Mouse (Mus musculus) 416B (cell line): ENCODE data around the gene Il17re.

Source experiments
- DNase-seq: peaks from one replicate; pipeline ENCODE4 v3.0.0; 2011; ENCODE audit warnings: low read depth

Gene Il17re

GRCm38 (mm10) chr6:113443091-113443490 is 15.2 kb upstream of the Il17re start:
- peak; percentile 67 for DNase-seq

GRCm38 (mm10) chr6:113444207-113444965 is 13.9 kb upstream of the Il17re start:
- DNase-seq = peak; percentile 37

- no peak for DNase-seq
Observed at GRCm38 (mm10) chr6:113447639-113448038, 10.6 kb upstream of the Il17re start.

GRCm38 (mm10) chr6:113451839-113452238 is 6.4 kb upstream of the Il17re start:
- no peak for DNase-seq

- DNase-seq = no peak
Observed at GRCm38 (mm10) chr6:113455007-113455406, 3.3 kb upstream of the Il17re start.

GRCm38 (mm10) chr6:113458635-113459034 is 351 bp downstream of the Il17re start:
- DNase-seq = no peak

- DNase-seq = no peak
Observed at GRCm38 (mm10) chr6:113464040-113464439, 5.8 kb downstream of the Il17re start.

- DNase-seq = peak; percentile 26
Observed at GRCm38 (mm10) chr6:113465602-113466001, 7.3 kb downstream of the Il17re start.

- peak; percentile 28 for DNase-seq
Observed at GRCm38 (mm10) chr6:113468512-113468911, 10.2 kb downstream of the Il17re start.

GRCm38 (mm10) chr6:113469021-113469420 is 10.7 kb downstream of the Il17re start:
- peak; percentile 66 for DNase-seq

- DNase-seq = no peak
Observed at GRCm38 (mm10) chr6:113469432-113469831, 11.1 kb downstream of the Il17re start.

- DNase-seq = no peak
Observed at GRCm38 (mm10) chr6:113471297-113471936, 13.1 kb downstream of the Il17re start, which contains the start of gene Il17rc. Il17rc (plus strand) TSS chr6:113471427.

- DNase-seq = no peak
Observed at GRCm38 (mm10) chr6:113472061-113472460, 13.8 kb downstream of the Il17re start.

- no peak for DNase-seq
Observed at GRCm38 (mm10) chr6:113473246-113473645, 15.0 kb downstream of the Il17re start.

- DNase-seq = no peak
Observed at GRCm38 (mm10) chr6:113473715-113474114, 15.4 kb downstream of the Il17re start.

- no peak for DNase-seq
Observed at GRCm38 (mm10) chr6:113477353-113477752, 19.1 kb downstream of the Il17re start.

- DNase-seq = no peak
Observed at GRCm38 (mm10) chr6:113478906-113479305, 20.6 kb downstream of the Il17re start.

- no peak for DNase-seq
Observed at GRCm38 (mm10) chr6:113480555-113481373, 22.5 kb downstream of the Il17re start.

GRCm38 (mm10) chr6:113482477-113483099 is 24.3 kb downstream of the Il17re start:
- no peak for DNase-seq

- peak; percentile 99 for DNase-seq
Observed at GRCm38 (mm10) chr6:113483100-113483615, 24.9 kb downstream of the Il17re start, which contains the start of gene Creld1. Creld1 (plus strand) TSS chr6:113483297.

GRCm38 (mm10) chr6:113483729-113484128 is 25.4 kb downstream of the Il17re start:
- DNase-seq = no peak

- peak; percentile 92 for DNase-seq
Observed at GRCm38 (mm10) chr6:113487125-113487576, 28.9 kb downstream of the Il17re start.
